Mouse (Mus musculus) embryonic facial prominence, embryonic 14.5 days (tissue): ENCODE data around the gene Mapk6. TPM values are rescaled to one million over a fixed set of nuclear protein-coding genes. Genes with fewer than 3 reads are reported as not detected.
"Not testable (repeated sequence)": the region's sequence is repeated elsewhere in the genome, so short reads cannot be mapped to it uniquely, and the experiment has no call there.

Experiments
- ATAC-seq: fragments of 200-750 bp; cut with Nextera tagmentation; 2 replicates; pipeline ENCODE4 v1.8.0; 2017; ENCODE audit warnings: low read depth, moderate number of reproducible peaks, moderate TSS enrichment
- DNase-seq: peaks from one replicate; pipeline ENCODE4 v3.0.0-alpha.2; 2015; ENCODE audit warnings: low spot score
- H3K27ac ChIP-seq: fragments of 300-500 bp; sonication (generic); replicated peaks from 2 replicates; pipeline ENCODE4 v1.5.1; 2014; ENCODE audit warnings: low read depth, mild to moderate bottlenecking, low read length, moderate library complexity
- H3K27me3 ChIP-seq: fragments of 300-500 bp; sonication (generic); replicated peaks from 2 replicates; pipeline ENCODE4 v1.6.1; 2014; ENCODE audit warnings: low read length; ENCODE audit not compliant: control insufficient read depth, insufficient read depth
- H3K36me3 ChIP-seq: fragments of 300-500 bp; sonication (generic); 2 replicates; pipeline ENCODE4 v1.6.1; 2014; ENCODE audit warnings: low read length, mixed read lengths; ENCODE audit not compliant: control insufficient read depth, insufficient read depth
- H3K4me1 ChIP-seq: fragments of 300-500 bp; sonication (generic); 2 replicates; pipeline ENCODE4 v1.6.1; 2014; ENCODE audit warnings: antibody characterized with exemption, low read length; ENCODE audit not compliant: control insufficient read depth, insufficient read depth
- H3K4me2 ChIP-seq: fragments of 300-500 bp; sonication (generic); 2 replicates; pipeline ENCODE4 v1.6.1; 2014; ENCODE audit warnings: low read depth, mild to moderate bottlenecking, low read length, moderate library complexity, mixed read lengths
- H3K4me3 ChIP-seq: fragments of 300-500 bp; sonication (generic); 2 replicates; pipeline ENCODE4 v1.5.1; 2014; ENCODE audit warnings: low read depth, mild to moderate bottlenecking, low read length
- H3K9ac ChIP-seq: fragments of 300-500 bp; sonication (generic); 2 replicates; pipeline ENCODE4 v1.6.1; 2014; ENCODE audit warnings: low read depth, mild to moderate bottlenecking, low read length, moderate library complexity, mixed read lengths
- H3K9me3 ChIP-seq: fragments of 300-500 bp; sonication (generic); 2 replicates; pipeline ENCODE4 v1.6.1; 2016; ENCODE audit warnings: low read length; ENCODE audit not compliant: control insufficient read depth
- WGBS: fragments of 180-500 bp; shearing (Covaris S2); extraction: QIAGEN DNeasy Blood & Tissue Kit; methylation state at CpG from one replicate; pipeline ENCODE4 v1.1.7; 2014; 5-methylcytosine and 5-hydroxymethylcytosine counted together
- polyA plus RNA-seq: library from polyadenylated mRNA; unstranded; fragments of >200 nt; fragmentation: Nextera tagmentation; extraction: Ambion mirVana; gene quantifications from 2 replicates; pipeline ENCODE4 v1.2.1, GENCODE M21; 2014

Mapk6 gene
- 60.4 and 71.6 TPM in 2 replicates for polyA plus RNA-seq

DNA sequence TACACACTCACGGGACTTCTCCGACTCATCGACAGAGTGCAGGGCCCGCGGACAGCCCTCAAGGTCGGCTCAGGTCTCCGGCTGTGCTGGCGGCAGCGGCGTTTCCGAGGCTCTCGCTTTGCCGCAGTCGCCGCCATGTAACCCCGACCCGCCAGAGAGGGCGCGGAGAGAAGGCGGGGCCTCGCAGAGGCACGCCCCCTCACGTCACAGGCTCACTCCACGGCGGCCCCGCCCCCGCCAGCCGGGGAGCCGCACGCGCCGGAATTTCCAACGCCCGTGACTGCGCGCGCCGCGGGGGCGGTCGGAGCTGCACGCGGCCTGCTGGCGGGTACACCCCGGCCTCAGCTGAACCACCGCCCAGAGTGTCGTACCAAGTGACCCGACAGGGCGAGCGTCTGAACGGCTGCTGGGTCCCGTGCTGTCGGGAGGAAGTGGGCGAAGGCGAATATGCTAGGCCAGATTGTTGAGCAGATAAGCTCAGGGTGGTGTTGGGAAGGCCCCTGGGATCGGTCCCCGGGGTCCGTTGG, at the start of gene Mapk6:
Mapk6 (minus strand) TSS at position 154 of the 527 bp plus-strand sequence.
- 1% methylated on average over 35 of the region's 58 CpGs for WGBS
- H3K9me3 ChIP-seq: no peaks in the 10 kb centered on the region
- H3K4me3 ChIP-seq: peak within 1 kb of the TSS; percentile 69
- peak; percentile 95 for DNase-seq
- peak; percentile 93 for ATAC-seq
- H3K4me1 ChIP-seq: peaks cover 18% of the 10 kb centered on the region
- peak within 1 kb of the TSS; percentile 98 for H3K27ac ChIP-seq
- H3K36me3 ChIP-seq: no peaks in the 10 kb centered on the region
- peak within 1 kb of the TSS; percentile 90 for H3K4me2 ChIP-seq
- peak within 1 kb of the TSS; percentile 95 for H3K9ac ChIP-seq
- H3K27me3 ChIP-seq: no peaks in the 10 kb centered on the region

- Histone ChIP-seq H3K27ac (no peak overlapping the region), H3K9me3 (no peaks in the 10 kb centered on the region), H3K4me3 (no peak overlapping the region), H3K4me1 (no peaks in the 10 kb centered on the region), H3K4me2 (no peak overlapping the region), H3K9ac (no peak overlapping the region), H3K27me3 (no peaks in the 10 kb centered on the region), H3K36me3 (peaks cover 99% of the 10 kb centered on the region)
- ATAC-seq (peak; percentile 50; the same call in 1 of the 2 replicates), DNase-seq (peak; percentile 7)
- 74% methylated on average over 10 of the region's 10 CpGs for WGBS
Measured at GRCm38 (mm10) chr9:75455684-75456083, 45.9 kb upstream of the Mapk6 start.

DNA sequence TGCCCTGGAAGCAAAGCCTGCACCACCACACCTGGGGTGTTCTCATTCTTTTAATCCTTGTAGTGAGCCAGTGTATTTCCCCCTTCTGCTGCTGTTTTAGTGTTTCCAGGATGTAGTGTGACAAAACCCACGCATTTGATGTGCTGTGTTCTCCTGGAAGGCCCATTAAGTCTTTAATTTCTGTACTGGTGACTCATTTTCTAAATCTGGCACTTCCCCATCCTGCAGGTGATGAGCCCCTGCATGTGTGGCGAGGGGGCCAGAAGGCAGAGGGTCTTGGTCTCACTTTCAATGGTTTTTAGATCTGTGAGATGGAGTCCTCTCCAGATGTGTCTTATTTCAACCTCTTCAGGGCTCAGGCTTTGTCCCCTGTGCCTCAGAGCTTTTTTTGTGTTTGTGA, 44.2 kb upstream of the Mapk6 start:
- no peak overlapping the region for H3K4me3 ChIP-seq
- H3K9ac ChIP-seq: no peak overlapping the region
- 84% methylated on average over 2 of the region's 2 CpGs for WGBS
- H3K9me3 ChIP-seq: no peaks in the 10 kb centered on the region
- H3K4me1 ChIP-seq: no peaks in the 10 kb centered on the region
- no peak overlapping the region for H3K4me2 ChIP-seq
- no peak for ATAC-seq
- no peaks in the 10 kb centered on the region for H3K27me3 ChIP-seq
- no peak overlapping the region for H3K27ac ChIP-seq
- peaks cover 97% of the 10 kb centered on the region for H3K36me3 ChIP-seq
- DNase-seq: no peak

- Histone ChIP-seq H3K4me3 (no peak overlapping the region), H3K9ac (no peak overlapping the region), H3K27ac (no peak overlapping the region), H3K27me3 (no peaks in the 10 kb centered on the region), H3K4me1 (no peaks in the 10 kb centered on the region), H3K36me3 (peaks cover 69% of the 10 kb centered on the region), H3K9me3 (no peaks in the 10 kb centered on the region), H3K4me2 (no peak overlapping the region)
- WGBS: 65% methylated on average over 3 of the region's 3 CpGs
- ATAC-seq: no peak
- DNase-seq: no peak
Measured at GRCm38 (mm10) chr9:75448021-75448420, 38.2 kb upstream of the Mapk6 start.

GRCm38 (mm10) chr9:75446574-75446973, 36.8 kb upstream of the Mapk6 start:
- H3K9me3 ChIP-seq, H3K4me2 ChIP-seq, H3K27me3 ChIP-seq, H3K4me3 ChIP-seq, ATAC-seq, H3K27ac ChIP-seq, H3K9ac ChIP-seq, DNase-seq, H3K4me1 ChIP-seq: not testable (repeated sequence)
- 83% methylated on average over 10 of the region's 10 CpGs for WGBS
- H3K36me3 ChIP-seq: peaks cover 55% of the 10 kb centered on the region

DNA sequence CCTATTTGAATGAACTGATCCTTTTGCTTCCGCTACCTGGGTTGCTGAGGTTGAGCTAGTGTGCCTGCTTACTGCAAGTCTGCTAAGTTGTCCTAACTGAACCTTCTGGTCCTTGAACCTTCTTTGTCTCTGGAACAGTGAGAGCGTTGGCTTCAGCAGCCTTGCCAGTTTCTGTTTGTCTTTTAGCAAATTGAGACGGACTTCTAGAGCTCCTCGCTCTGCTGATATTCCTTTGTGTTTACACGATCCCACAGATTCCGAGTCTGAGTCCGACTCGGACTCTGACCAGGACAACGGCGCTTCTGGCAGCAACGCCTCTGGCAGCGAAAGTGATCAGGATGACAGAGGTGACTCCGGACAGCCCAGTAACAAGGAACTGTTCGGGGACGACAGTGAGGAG, 35.2 kb upstream of the Mapk6 start:
- peaks cover 7% of the 10 kb centered on the region for H3K4me1 ChIP-seq
- 90% methylated on average over 15 of the region's 15 CpGs for WGBS
- H3K9me3 ChIP-seq: no peaks in the 10 kb centered on the region
- H3K4me3 ChIP-seq: no peak overlapping the region
- peaks cover 42% of the 10 kb centered on the region for H3K36me3 ChIP-seq
- no peak overlapping the region for H3K27ac ChIP-seq
- no peak overlapping the region for H3K9ac ChIP-seq
- no peak for ATAC-seq
- no peak overlapping the region for H3K4me2 ChIP-seq
- H3K27me3 ChIP-seq: no peaks in the 10 kb centered on the region
- DNase-seq: no peak

DNA sequence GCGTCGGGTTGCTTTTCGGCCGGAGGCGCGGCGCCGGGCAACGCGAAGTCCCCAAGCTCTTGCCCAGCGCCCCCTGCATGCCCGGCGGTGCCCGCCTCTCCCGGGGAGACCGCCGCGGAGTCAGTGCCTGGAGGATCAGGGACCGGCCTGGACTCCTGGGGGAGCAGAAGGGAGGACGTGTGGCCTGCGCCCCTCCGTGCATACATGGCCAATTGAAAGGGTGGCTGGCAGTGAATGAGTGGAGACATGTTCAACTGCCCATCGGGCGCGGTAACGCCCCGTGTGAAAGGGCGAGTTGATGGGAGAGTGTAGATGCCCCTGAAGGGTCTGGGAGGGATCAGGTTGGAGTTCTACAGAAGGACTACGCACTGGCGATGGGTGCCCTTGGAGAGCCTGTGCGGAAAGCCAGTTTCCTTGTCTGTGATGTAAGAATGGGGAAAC, 31.9 kb upstream of the Mapk6 start:
- Histone ChIP-seq H3K9me3 (no peaks in the 10 kb centered on the region), H3K36me3 (peaks cover 12% of the 10 kb centered on the region), H3K27ac (peak overlapping the region; percentile 93), H3K9ac (peak overlapping the region; percentile 94), H3K4me2 (peak overlapping the region; percentile 64), H3K4me1 (peaks cover 7% of the 10 kb centered on the region), H3K27me3 (no peaks in the 10 kb centered on the region), H3K4me3 (peak overlapping the region; percentile 70)
- DNase-seq: no peak
- WGBS: under 1% methylated on average over 13 of the region's 31 CpGs
- peak; percentile 82 for ATAC-seq

DNA sequence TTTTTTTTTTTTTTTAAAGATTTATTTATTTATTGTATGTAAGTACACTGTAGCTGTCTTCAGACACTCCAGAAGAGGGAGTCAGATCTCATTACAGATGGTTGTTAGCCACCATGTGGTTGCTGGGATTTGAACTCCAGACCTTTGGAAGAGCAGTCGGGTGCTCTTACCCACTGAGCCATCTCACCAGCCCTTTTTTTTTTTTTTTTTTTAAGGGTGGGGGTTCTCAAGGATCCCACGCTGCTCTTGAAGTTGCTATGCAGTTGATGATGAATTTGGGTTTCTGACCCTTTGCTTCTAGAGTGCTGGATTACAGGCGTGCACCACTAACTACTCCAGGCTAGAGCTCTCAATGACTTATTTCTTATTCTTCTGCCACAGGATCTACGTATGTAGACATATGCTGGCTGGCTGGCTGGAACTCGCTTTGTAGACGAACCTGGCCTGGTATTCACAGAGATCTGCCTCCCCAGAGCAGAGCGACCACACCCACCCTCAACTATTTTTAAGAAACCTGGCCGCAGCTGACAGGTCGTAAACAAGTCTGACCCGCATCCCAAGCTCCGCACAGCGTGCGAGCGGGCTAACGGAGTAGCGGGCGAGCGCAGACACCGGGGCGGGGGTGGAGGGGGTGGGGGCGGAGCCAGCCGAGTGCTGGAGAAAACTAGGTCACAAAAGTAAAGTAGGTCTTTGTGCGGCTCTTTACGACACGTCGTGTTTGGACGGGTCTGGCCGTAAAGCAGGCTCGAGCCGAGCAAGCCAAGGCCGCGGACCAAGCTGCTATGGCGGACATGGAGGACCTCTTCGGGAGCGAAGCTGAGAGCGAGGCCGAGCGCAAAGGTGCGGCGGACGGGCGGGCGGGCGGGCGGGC, 31.2 kb upstream of the Mapk6 start, which contains the start of gene Leo1:
Leo1 (plus strand) TSS at position 729 of the 871 bp plus-strand sequence.
- ATAC-seq: peak; percentile 94
- Histone ChIP-seq H3K9me3 (no peaks in the 10 kb centered on the region), H3K4me3 (peak within 1 kb of the TSS; percentile 70), H3K27me3 (no peaks in the 10 kb centered on the region), H3K4me1 (peaks cover 7% of the 10 kb centered on the region), H3K27ac (peak within 1 kb of the TSS; percentile 93), H3K9ac (peak within 1 kb of the TSS; percentile 94), H3K36me3 (peaks cover 12% of the 10 kb centered on the region), H3K4me2 (peak within 1 kb of the TSS; percentile 64)
- peak; percentile 97 for DNase-seq
- WGBS: under 1% methylated on average over 28 of the region's 45 CpGs
